Mouse (Mus musculus): ENCODE data around the gene Thrsp.

- TF ChIP-seq FLI1 (IDR thresholded peaks at IDR 0.05; ENCODE audit: low read length) (no peak), GATA1 (IDR thresholded peaks at IDR 0.05; ENCODE audit: borderline replicate concordance, low read length) (no peak)
Observed at GRCm38 (mm10) chr7:97416473-97416872, 1.1 kb downstream of the Thrsp start.

Data from megakaryocyte, embryonic 14.5 days (primary cell).